Mouse (Mus musculus) liver, postnatal 0 days (tissue): ENCODE data around the gene Ppm1h. TPM values are rescaled to one million over a fixed set of nuclear protein-coding genes. Genes with fewer than 3 reads are reported as not detected.

ENCODE experiments used
- ATAC-seq: fragments of 200-750 bp; cut with Nextera tagmentation; 2 replicates; pipeline ENCODE4 v1.8.0; 2017; ENCODE audit warnings: mild to moderate bottlenecking, moderate library complexity
- DNase-seq: peaks from one replicate; pipeline ENCODE4 v3.0.0-alpha.2; 2016
- H3K27ac ChIP-seq: fragments of 300-500 bp; sonication (generic); 2 replicates; pipeline ENCODE4 v1.5.1; 2014; ENCODE audit warnings: antibody characterized with exemption, moderate library complexity, mild to moderate bottlenecking, low read depth
- H3K27me3 ChIP-seq: fragments of 300-500 bp; sonication (generic); 2 replicates; pipeline ENCODE4 v1.6.1; 2014; ENCODE audit warnings: low read length, control low read depth, mixed read lengths; ENCODE audit not compliant: insufficient read depth
- H3K36me3 ChIP-seq: fragments of 300-500 bp; sonication (generic); replicated peaks from 2 replicates; pipeline ENCODE4 v1.6.1; 2014; ENCODE audit warnings: mild to moderate bottlenecking, control low read depth, low read length, moderate library complexity, mixed read lengths; ENCODE audit not compliant: insufficient read depth
- H3K4me1 ChIP-seq: fragments of 300-500 bp; sonication (generic); 2 replicates; pipeline ENCODE4 v1.6.1; 2014; ENCODE audit warnings: antibody characterized with exemption, mild to moderate bottlenecking, control low read depth; ENCODE audit not compliant: insufficient read depth
- H3K4me2 ChIP-seq: fragments of 300-500 bp; sonication (generic); 2 replicates; pipeline ENCODE4 v1.6.1; 2014; ENCODE audit warnings: low read depth, mild to moderate bottlenecking, low read length, moderate library complexity, mixed read lengths
- H3K4me3 ChIP-seq: fragments of 300-500 bp; sonication (generic); 2 replicates; pipeline ENCODE4 v1.5.1; 2014; ENCODE audit warnings: low read depth, low read length
- H3K9ac ChIP-seq: fragments of 300-500 bp; sonication (generic); replicated peaks from 2 replicates; pipeline ENCODE4 v1.6.1; 2014; ENCODE audit warnings: mild to moderate bottlenecking, moderate library complexity
- H3K9me3 ChIP-seq: fragments of 300-500 bp; sonication (generic); 2 replicates; pipeline ENCODE4 v1.6.1; 2016; ENCODE audit warnings: mild to moderate bottlenecking, control low read depth, low read length, mixed read lengths
- CTCF ChIP-seq: sonication (generic); IDR thresholded peaks from 2 replicates; pipeline ENCODE4 v1.5.1; 2016; ENCODE audit warnings: antibody characterized with exemption, low read depth
- EP300 ChIP-seq: IDR thresholded peaks from 2 replicates; pipeline ENCODE4 v1.6.1; 2016; ENCODE audit warnings: antibody characterized with exemption, low read depth, mild to moderate bottlenecking
- WGBS: fragments of 180-500 bp; shearing (Covaris S2); extraction: QIAGEN DNeasy Blood & Tissue Kit; methylation state at CpG from one replicate; pipeline ENCODE4 v1.1.7; 2014; ENCODE audit not compliant: insufficient replicate concordance; 5-methylcytosine and 5-hydroxymethylcytosine counted together
- polyA plus RNA-seq: library from polyadenylated mRNA; unstranded; fragments of >200 nt; fragmentation: Nextera tagmentation; extraction: Ambion mirVana; gene quantifications from 2 replicates; pipeline ENCODE4 v1.2.1, GENCODE M21; 2015

Ppm1h gene
- polyA plus RNA-seq, 1 experiment from 2014 or later, result 3.9 TPM

GRCm38 (mm10) chr10:122827719-122828414 lies 149.3 kb downstream of the Ppm1h start:
- no peaks in the 10 kb centered on the region for H3K27me3 ChIP-seq
- DNase-seq (no peak), ATAC-seq (no peak)
- H3K27ac ChIP-seq, result no peak overlapping the region
- WGBS, result 81% methylated on average over 12 of the region's 12 CpGs
- TF ChIP-seq EP300 (no peak), CTCF (no peak)
- H3K4me3 ChIP-seq, result no peak overlapping the region
- no peaks in the 10 kb centered on the region for H3K36me3 ChIP-seq
- no peak overlapping the region for H3K9ac ChIP-seq
- no peaks in the 10 kb centered on the region for H3K4me1 ChIP-seq
- H3K4me2 ChIP-seq, result no peak overlapping the region
- H3K9me3 ChIP-seq, result no peaks in the 10 kb centered on the region

GRCm38 (mm10) chr10:122829801-122830217 lies 151.2 kb downstream of the Ppm1h start:
- DNase-seq, result no peak
- no peak for TF ChIP-seq CTCF
- no peak for TF ChIP-seq EP300
- no peak for ATAC-seq
- Histone ChIP-seq H3K9ac (no peak overlapping the region), H3K36me3 (no peaks in the 10 kb centered on the region), H3K27me3 (no peaks in the 10 kb centered on the region), H3K4me2 (no peak overlapping the region), H3K4me1 (no peaks in the 10 kb centered on the region), H3K4me3 (no peak overlapping the region), H3K9me3 (no peaks in the 10 kb centered on the region), H3K27ac (no peak overlapping the region)
- 72% methylated on average over 3 of the region's 3 CpGs for WGBS

- ATAC-seq, result no peak
- 81% methylated on average over 10 of the region's 10 CpGs for WGBS
- no peak for DNase-seq
- no peak overlapping the region for H3K27ac ChIP-seq
- H3K4me2 ChIP-seq, result no peak overlapping the region
- H3K9ac ChIP-seq, result no peak overlapping the region
- no peak overlapping the region for H3K4me3 ChIP-seq
- TF ChIP-seq CTCF (no peak), EP300 (no peak)
- no peaks in the 10 kb centered on the region for H3K9me3 ChIP-seq
- no peaks in the 10 kb centered on the region for H3K36me3 ChIP-seq
- H3K4me1 ChIP-seq, result no peaks in the 10 kb centered on the region
- H3K27me3 ChIP-seq, result no peaks in the 10 kb centered on the region
Measured at GRCm38 (mm10) chr10:122830638-122831037, 152.1 kb downstream of the Ppm1h start.

- Histone ChIP-seq H3K4me3 (no peak overlapping the region), H3K9ac (no peak overlapping the region), H3K4me2 (no peak overlapping the region), H3K27ac (no peak overlapping the region), H3K27me3 (no peaks in the 10 kb centered on the region), H3K4me1 (no peaks in the 10 kb centered on the region), H3K36me3 (no peaks in the 10 kb centered on the region), H3K9me3 (peaks cover 3% of the 10 kb centered on the region; the same call in 1 of the 2 replicates)
- TF ChIP-seq EP300 (no peak), CTCF (no peak)
- whole genome bisulfite sequencing, result 90% methylated on average over 8 of the region's 8 CpGs
- DNase-seq (no peak), ATAC-seq (no peak)
Measured at GRCm38 (mm10) chr10:122842014-122842413, 163.5 kb downstream of the Ppm1h start.

- Histone ChIP-seq H3K4me1 (no peaks in the 10 kb centered on the region), H3K9ac (no peak overlapping the region), H3K36me3 (no peaks in the 10 kb centered on the region), H3K9me3 (peaks cover 3% of the 10 kb centered on the region; the same call in 1 of the 2 replicates), H3K27ac (no peak overlapping the region), H3K4me3 (no peak overlapping the region), H3K27me3 (no peaks in the 10 kb centered on the region), H3K4me2 (no peak overlapping the region)
- DNase-seq (no peak), ATAC-seq (no peak)
- TF ChIP-seq CTCF, result no peak
- no peak for TF ChIP-seq EP300
- 90% methylated on average over 8 of the region's 8 CpGs for WGBS
Measured at GRCm38 (mm10) chr10:122842961-122843360, 164.4 kb downstream of the Ppm1h start.

- Histone ChIP-seq H3K9me3 (peaks cover 3% of the 10 kb centered on the region; the same call in 1 of the 2 replicates), H3K27ac (no peak overlapping the region), H3K4me1 (no peaks in the 10 kb centered on the region), H3K4me3 (no peak overlapping the region), H3K27me3 (no peaks in the 10 kb centered on the region), H3K9ac (no peak overlapping the region), H3K36me3 (no peaks in the 10 kb centered on the region), H3K4me2 (no peak overlapping the region)
- ATAC-seq (no peak), DNase-seq (no peak)
- 64% methylated on average over 7 of the region's 7 CpGs for WGBS
- TF ChIP-seq CTCF (no peak), EP300 (no peak)
Measured at GRCm38 (mm10) chr10:122845471-122845870, 166.9 kb downstream of the Ppm1h start.

- ATAC-seq (no peak), DNase-seq (no peak)
- TF ChIP-seq CTCF (no peak), EP300 (no peak)
- no peaks in the 10 kb centered on the region for H3K4me1 ChIP-seq
- H3K9ac ChIP-seq, result no peak overlapping the region
- H3K4me2 ChIP-seq, result no peak overlapping the region
- 83% methylated on average over 1 of the region's 1 CpGs for WGBS
- H3K36me3 ChIP-seq, result no peaks in the 10 kb centered on the region
- no peak overlapping the region for H3K4me3 ChIP-seq
- H3K27ac ChIP-seq, result no peak overlapping the region
- no peaks in the 10 kb centered on the region for H3K27me3 ChIP-seq
- no peaks in the 10 kb centered on the region for H3K9me3 ChIP-seq
Measured at GRCm38 (mm10) chr10:122846476-122846875, 167.9 kb downstream of the Ppm1h start.
